Mouse (Mus musculus) heart, embryonic 14.5 days (tissue): ENCODE results near the gene Prdx6b. TPM values are rescaled to one million over a fixed set of nuclear protein-coding genes. Genes with fewer than 3 reads are reported as not detected.

Experiments used
- ATAC-seq: fragments of 200-750 bp; cut with Nextera tagmentation; 2 replicates; pipeline ENCODE4 v1.8.0; 2017; ENCODE audit warnings: low read depth, moderate TSS enrichment; ENCODE audit not compliant: insufficient number of reproducible peaks, insufficient read depth, low FRiP score
- H3K27ac ChIP-seq, 2 experiments: fragments of 200-500 bp in 1 of 2; fragments of 300-500 bp in 1 of 2; sonication (generic) in 1 of 2; replicated peaks in 1 of 2; 2 replicates each; pipeline ENCODE4 v1.5.1; 2012 to 2014; ENCODE audit warnings: low read depth in 2 of 2, low read length in 2 of 2, control low read depth in 1 of 2, mild to moderate bottlenecking in 1 of 2, mixed read lengths in 1 of 2; ENCODE audit not compliant: control insufficient read depth in 1 of 2, insufficient read depth in 1 of 2
- H3K27me3 ChIP-seq: fragments of 300-500 bp; sonication (generic); 2 replicates; pipeline ENCODE4 v1.6.1; 2014; ENCODE audit warnings: mild to moderate bottlenecking, low read length, control low read depth; ENCODE audit not compliant: control insufficient read depth, insufficient read depth
- H3K36me3 ChIP-seq: fragments of 300-500 bp; sonication (generic); 2 replicates; pipeline ENCODE4 v1.6.1; 2014; ENCODE audit warnings: mild to moderate bottlenecking, control low read depth, low read length, mixed read lengths; ENCODE audit not compliant: control insufficient read depth, insufficient read depth
- H3K4me1 ChIP-seq, 2 experiments: fragments of 200-500 bp in 1 of 2; fragments of 300-500 bp in 1 of 2; sonication (generic) in 1 of 2; 2 replicates each; pipeline ENCODE4 v1.6.1; 2012 to 2014; ENCODE audit warnings: low read length in 2 of 2, control low read depth in 1 of 2, mixed read lengths in 1 of 2; ENCODE audit not compliant: control insufficient read depth in 2 of 2, insufficient read depth in 2 of 2
- H3K4me2 ChIP-seq: fragments of 300-500 bp; sonication (generic); 2 replicates; pipeline ENCODE4 v1.6.1; 2014; ENCODE audit warnings: mild to moderate bottlenecking, low read length
- H3K4me3 ChIP-seq, 2 experiments: fragments of 200-500 bp in 1 of 2; fragments of 300-500 bp in 1 of 2; sonication (generic) in 1 of 2; 2 replicates each; pipeline ENCODE4 v1.5.1; 2012 to 2014; ENCODE audit warnings: low read length in 2 of 2, mild to moderate bottlenecking in 2 of 2, control low read depth in 1 of 2, low read depth in 1 of 2, moderate library complexity in 1 of 2; ENCODE audit not compliant: control insufficient read depth in 1 of 2, insufficient read depth in 1 of 2
- H3K9ac ChIP-seq: fragments of 300-500 bp; sonication (generic); 2 replicates; pipeline ENCODE4 v1.6.1; 2014; ENCODE audit warnings: mild to moderate bottlenecking, low read length
- H3K9me3 ChIP-seq: fragments of 300-500 bp; sonication (generic); 2 replicates; pipeline ENCODE4 v1.6.1; 2016; ENCODE audit warnings: low read length, control low read depth; ENCODE audit not compliant: control insufficient read depth
- WGBS: fragments of 180-500 bp; shearing (Covaris S2); extraction: QIAGEN DNeasy Blood & Tissue Kit; methylation state at CpG from one replicate; pipeline ENCODE4 v1.1.7; 2014; 5-methylcytosine and 5-hydroxymethylcytosine counted together
- polyA plus RNA-seq: library from polyadenylated mRNA; unstranded; fragments of >200 nt; fragmentation: Nextera tagmentation; extraction: Ambion mirVana; gene quantifications from 2 replicates; pipeline ENCODE4 v1.2.1, GENCODE M21; 2014

Prdx6b gene
- polyA plus RNA-seq, 1 experiment from 2014 or later, result not detected

GRCm38 (mm10) chr2:80273038-80273437 lies 19.2 kb upstream of the Prdx6b start:
- Histone ChIP-seq H3K9ac (no peak overlapping the region), H3K9me3 (0 out of 2 replicates have a peak, but pooled peaks cover 3% of the 10 kb centered on the region), H3K27me3 (no peaks in the 10 kb centered on the region), H3K4me2 (no peak overlapping the region), H3K27ac (no peak overlapping the region), H3K4me3 (no peak overlapping the region), H3K36me3 (no peaks in the 10 kb centered on the region), H3K4me1 (peaks cover 3 to 8% of the 10 kb centered on the region in 2 experiments; a peak in 2 of 4 replicates)
- ATAC-seq, result no peak
- WGBS, result 89% methylated on average over 3 of the region's 3 CpGs

- Histone ChIP-seq H3K27ac (no peak overlapping the region), H3K4me3 (no peak overlapping the region), H3K4me2 (no peak overlapping the region), H3K4me1 (peaks cover 3 to 8% of the 10 kb centered on the region in 2 experiments; a peak in 2 of 4 replicates), H3K9me3 (0 out of 2 replicates have a peak, but pooled peaks cover 3% of the 10 kb centered on the region), H3K27me3 (no peaks in the 10 kb centered on the region), H3K36me3 (no peaks in the 10 kb centered on the region), H3K9ac (no peak overlapping the region)
- WGBS, result 77% methylated on average over 4 of the region's 4 CpGs
- ATAC-seq, result no peak
These were observed 18.5 kb upstream of the Prdx6b start for GRCm38 (mm10) chr2:80273763-80274162.

- Histone ChIP-seq H3K4me1 (peaks cover 3 to 8% of the 10 kb centered on the region in 2 experiments; a peak in 2 of 4 replicates), H3K9me3 (0 out of 2 replicates have a peak, but pooled peaks cover 3% of the 10 kb centered on the region), H3K27me3 (no peaks in the 10 kb centered on the region), H3K4me2 (no peak overlapping the region), H3K27ac (no peak overlapping the region), H3K4me3 (no peak overlapping the region), H3K36me3 (no peaks in the 10 kb centered on the region), H3K9ac (no peak overlapping the region)
- 45% methylated on average over 2 of the region's 2 CpGs for WGBS
- ATAC-seq, result no peak
These were observed 17.1 kb upstream of the Prdx6b start for GRCm38 (mm10) chr2:80275136-80275535.

- H3K36me3 ChIP-seq, result no peaks in the 10 kb centered on the region
- no peaks in the 10 kb centered on the region for H3K27me3 ChIP-seq
- 81% methylated on average over 2 of the region's 2 CpGs for WGBS
These were observed 10.1 kb upstream of the Prdx6b start for GRCm38 (mm10) chr2:80282214-80282613.

GRCm38 (mm10) chr2:80286397-80286796 lies 5.9 kb upstream of the Prdx6b start:
- no peak overlapping the region for H3K4me2 ChIP-seq
- H3K9ac ChIP-seq, result no peak overlapping the region
- no peaks in the 10 kb centered on the region for H3K27me3 ChIP-seq
- H3K9me3 ChIP-seq, result no peaks in the 10 kb centered on the region
- no peak overlapping the region for H3K4me3 ChIP-seq
- H3K27ac ChIP-seq, result no peak overlapping the region
- WGBS, result 88% methylated on average over 4 of the region's 4 CpGs
- no peaks in the 10 kb centered on the region for H3K4me1 ChIP-seq
- no peak for ATAC-seq
- no peaks in the 10 kb centered on the region for H3K36me3 ChIP-seq

More at GRCm38 (mm10) chr2:80282214-80282613, 10.1 kb upstream of the Prdx6b start:
- H3K4me3 ChIP-seq, result no peak overlapping the region
- no peaks in the 10 kb centered on the region for H3K9me3 ChIP-seq
- H3K27ac ChIP-seq, result no peak overlapping the region
- H3K4me2 ChIP-seq, result no peak overlapping the region
- H3K4me1 ChIP-seq, result 0 out of 4 replicates have a peak, but pooled peaks cover 0 to 7% of the 10 kb centered on the region in 2 experiments
- no peak for ATAC-seq
- H3K9ac ChIP-seq, result no peak overlapping the region

- Histone ChIP-seq H3K27ac (no peak overlapping the region), H3K9ac (no peak overlapping the region), H3K36me3 (no peaks in the 10 kb centered on the region), H3K4me3 (no peak overlapping the region), H3K27me3 (no peaks in the 10 kb centered on the region), H3K9me3 (no peaks in the 10 kb centered on the region), H3K4me1 (no peaks in the 10 kb centered on the region), H3K4me2 (no peak overlapping the region)
- WGBS, result 56% methylated on average over 3 of the region's 3 CpGs
- ATAC-seq, result no peak
These were observed 6.1 kb downstream of the Prdx6b start for GRCm38 (mm10) chr2:80298334-80298733.

GRCm38 (mm10) chr2:80300806-80301205 lies 8.5 kb downstream of the Prdx6b start:
- Histone ChIP-seq H3K36me3 (no peaks in the 10 kb centered on the region), H3K4me3 (no peak overlapping the region), H3K27ac (no peak overlapping the region), H3K4me2 (no peak overlapping the region), H3K27me3 (no peaks in the 10 kb centered on the region), H3K4me1 (no peaks in the 10 kb centered on the region), H3K9ac (no peak overlapping the region), H3K9me3 (no peaks in the 10 kb centered on the region)
- ATAC-seq, result no peak
- 86% methylated on average over 4 of the region's 4 CpGs for WGBS

- Histone ChIP-seq H3K36me3 (no peaks in the 10 kb centered on the region), H3K27ac (no peak overlapping the region), H3K9ac (no peak overlapping the region), H3K4me2 (no peak overlapping the region), H3K4me3 (no peak overlapping the region), H3K4me1 (no peaks in the 10 kb centered on the region), H3K9me3 (no peaks in the 10 kb centered on the region), H3K27me3 (no peaks in the 10 kb centered on the region)
- ATAC-seq, result no peak
- 86% methylated on average over 2 of the region's 2 CpGs for WGBS
These were observed 11.7 kb downstream of the Prdx6b start for GRCm38 (mm10) chr2:80303957-80304356.
